Mouse (Mus musculus) erythroblast, embryonic 14.5 days (primary cell): Measurements from ENCODE around the gene Lgr6. TPM values are rescaled to one million over a fixed set of nuclear protein-coding genes. Genes with fewer than 3 reads are reported as not detected.
"Not testable (repeated sequence)": the region's sequence is repeated elsewhere in the genome, so short reads cannot be mapped to it uniquely, and the experiment has no call there.

ENCODE experiments used
- H3K27me3 ChIP-seq: 2 replicates; pipeline ENCODE4 v1.6.1; 2012; ENCODE audit warnings: inconsistent platforms; ENCODE audit not compliant: control insufficient read depth
- H3K36me3 ChIP-seq: 2 replicates; pipeline ENCODE4 v1.6.1; 2012; ENCODE audit warnings: mild to moderate bottlenecking, inconsistent platforms; ENCODE audit not compliant: control insufficient read depth
- H3K4me1 ChIP-seq: 2 replicates; pipeline ENCODE4 v1.6.1; 2012; ENCODE audit warnings: inconsistent platforms; ENCODE audit not compliant: control insufficient read depth
- H3K4me3 ChIP-seq: replicated peaks from 2 replicates; pipeline ENCODE3; 2012; ENCODE audit warnings: moderate library complexity, mild to moderate bottlenecking, inconsistent platforms
- H3K9me3 ChIP-seq: 2 replicates; pipeline ENCODE4 v1.6.1; 2012; ENCODE audit warnings: low read length, inconsistent platforms, mixed read lengths; ENCODE audit not compliant: control insufficient read depth
- GATA1 ChIP-seq: IDR thresholded peaks from 2 replicates; pipeline ENCODE4 v1.6.1; 2012; ENCODE audit warnings: low read length, inconsistent platforms, mixed read lengths
- TAL1 ChIP-seq: IDR thresholded peaks from 3 replicates; pipeline ENCODE4 v1.6.1; 2012; ENCODE audit warnings: low read length, inconsistent platforms, mixed read lengths
- polyA plus RNA-seq: library from polyadenylated mRNA; stranded (reverse); fragments of >175 nt; gene quantifications from 2 replicates; pipeline ENCODE4 v1.2.3, GENCODE M21; 2012

Gene Lgr6
- polyA plus RNA-seq, 1 experiment, result not detected

- no peaks in the 10 kb centered on the region for H3K27me3 ChIP-seq
- TF ChIP-seq TAL1 (no peak), GATA1 (no peak)
- H3K36me3 ChIP-seq, result peaks cover 6% of the 10 kb centered on the region; the same call in 1 of the 2 replicates
- no peak overlapping the region for H3K4me3 ChIP-seq
- peaks cover 52% of the 10 kb centered on the region for H3K4me1 ChIP-seq
- H3K9me3 ChIP-seq, result no peaks in the 10 kb centered on the region
Measured at GRCm38 (mm10) chr1:135130376-135131018, 25.4 kb upstream of the Lgr6 start.

- H3K9me3 ChIP-seq, result no peaks in the 10 kb centered on the region
- H3K4me1 ChIP-seq, result peaks cover 53% of the 10 kb centered on the region
- H3K27me3 ChIP-seq, result no peaks in the 10 kb centered on the region
- peaks cover 4% of the 10 kb centered on the region; the same call in 1 of the 2 replicates for H3K36me3 ChIP-seq
- TF ChIP-seq TAL1, result no peak
- no peak for TF ChIP-seq GATA1
- H3K4me3 ChIP-seq, result no peak overlapping the region
Measured at GRCm38 (mm10) chr1:135129543-135130183, 24.6 kb upstream of the Lgr6 start.

- H3K36me3 ChIP-seq, result peaks cover 2% of the 10 kb centered on the region; the same call in 1 of the 2 replicates
- no peaks in the 10 kb centered on the region for H3K27me3 ChIP-seq
- no peak for TF ChIP-seq GATA1
- TF ChIP-seq TAL1, result no peak
- H3K9me3 ChIP-seq, result no peaks in the 10 kb centered on the region
- H3K4me1 ChIP-seq, result peaks cover 46% of the 10 kb centered on the region
- no peak overlapping the region for H3K4me3 ChIP-seq
Measured at GRCm38 (mm10) chr1:135128986-135129385, 23.9 kb upstream of the Lgr6 start.

- TF ChIP-seq GATA1 (no peak), TAL1 (no peak)
- Histone ChIP-seq H3K4me1 (peaks cover 37% of the 10 kb centered on the region), H3K4me3 (no peak overlapping the region), H3K27me3 (no peaks in the 10 kb centered on the region), H3K36me3 (peaks cover 2% of the 10 kb centered on the region; the same call in 1 of the 2 replicates), H3K9me3 (no peaks in the 10 kb centered on the region)
Measured at GRCm38 (mm10) chr1:135128011-135128441, 22.9 kb upstream of the Lgr6 start.

- H3K36me3 ChIP-seq, result peaks cover 2% of the 10 kb centered on the region
- TF ChIP-seq TAL1, result no peak
- TF ChIP-seq GATA1, result no peak
Measured at GRCm38 (mm10) chr1:135126443-135127027, 21.5 kb upstream of the Lgr6 start.

GRCm38 (mm10) chr1:135125990-135126389 is 20.9 kb upstream of the Lgr6 start:
- TF ChIP-seq TAL1, result no peak
- TF ChIP-seq GATA1, result no peak
- H3K36me3 ChIP-seq, result peaks cover 2% of the 10 kb centered on the region
- no peaks in the 10 kb centered on the region for H3K27me3 ChIP-seq
- H3K9me3 ChIP-seq, result no peaks in the 10 kb centered on the region
- H3K4me3 ChIP-seq, result no peak overlapping the region
- H3K4me1 ChIP-seq, result peaks cover 16% of the 10 kb centered on the region

More at GRCm38 (mm10) chr1:135126443-135127027, 21.5 kb upstream of the Lgr6 start:
- H3K4me1 ChIP-seq, result peaks cover 22% of the 10 kb centered on the region
- no peaks in the 10 kb centered on the region for H3K27me3 ChIP-seq
- H3K4me3 ChIP-seq, result no peak overlapping the region
- H3K9me3 ChIP-seq, result no peaks in the 10 kb centered on the region

- Histone ChIP-seq H3K27me3 (no peaks in the 10 kb centered on the region), H3K9me3 (no peaks in the 10 kb centered on the region), H3K4me1 (peaks cover 8% of the 10 kb centered on the region), H3K36me3 (peaks cover 11% of the 10 kb centered on the region), H3K4me3 (no peak overlapping the region)
- TF ChIP-seq TAL1, result no peak
- TF ChIP-seq GATA1, result no peak
Measured at GRCm38 (mm10) chr1:135124573-135125363, 19.7 kb upstream of the Lgr6 start.

GRCm38 (mm10) chr1:135112661-135113060 is 7.6 kb upstream of the Lgr6 start:
- Histone ChIP-seq H3K9me3 (no peaks in the 10 kb centered on the region), H3K27me3 (no peaks in the 10 kb centered on the region), H3K4me3 (no peak overlapping the region), H3K4me1 (peaks cover 6% of the 10 kb centered on the region; the same call in 1 of the 2 replicates), H3K36me3 (peaks cover 4% of the 10 kb centered on the region)
- TF ChIP-seq GATA1, result no peak
- TF ChIP-seq TAL1, result no peak

GRCm38 (mm10) chr1:135111271-135111670 is 6.2 kb upstream of the Lgr6 start:
- H3K4me3 ChIP-seq, H3K27me3 ChIP-seq, H3K9me3 ChIP-seq, H3K36me3 ChIP-seq, H3K4me1 ChIP-seq: not testable (repeated sequence)
